Mouse (Mus musculus) hindbrain, embryonic 13.5 days (tissue): ENCODE measurements around the gene Ugcg. TPM values are rescaled to one million over a fixed set of nuclear protein-coding genes. Genes with fewer than 3 reads are reported as not detected.

Source experiments
- ATAC-seq: fragments of 200-750 bp; cut with Nextera tagmentation; 2 replicates; pipeline ENCODE4 v1.8.0; 2017; ENCODE audit warnings: moderate TSS enrichment; ENCODE audit not compliant: low FRiP score
- H3K27ac ChIP-seq: fragments of 300-500 bp; sonication (generic); 2 replicates; pipeline ENCODE4 v1.5.1; 2015; ENCODE audit warnings: inconsistent platforms, mild to moderate bottlenecking, moderate library complexity
- H3K27me3 ChIP-seq: fragments of 300-500 bp; sonication (generic); 2 replicates; pipeline ENCODE4 v1.6.1; 2015; ENCODE audit warnings: mild to moderate bottlenecking, inconsistent platforms
- H3K36me3 ChIP-seq: fragments of 300-500 bp; sonication (generic); 2 replicates; pipeline ENCODE4 v1.6.1; 2015; ENCODE audit warnings: mild to moderate bottlenecking, inconsistent platforms
- H3K4me1 ChIP-seq: fragments of 300-500 bp; sonication (generic); replicated peaks from 2 replicates; pipeline ENCODE4 v1.6.1; 2015; ENCODE audit warnings: inconsistent platforms
- H3K4me2 ChIP-seq: fragments of 300-500 bp; sonication (generic); 2 replicates; pipeline ENCODE4 v1.6.1; 2015; ENCODE audit warnings: inconsistent platforms, mild to moderate bottlenecking, moderate library complexity
- H3K4me3 ChIP-seq: fragments of 300-500 bp; sonication (generic); 2 replicates; pipeline ENCODE4 v1.5.1; 2015; ENCODE audit warnings: mild to moderate bottlenecking, inconsistent platforms
- H3K9ac ChIP-seq: fragments of 300-500 bp; sonication (generic); 2 replicates; pipeline ENCODE4 v1.6.1; 2015; ENCODE audit warnings: mild to moderate bottlenecking, inconsistent platforms
- H3K9me3 ChIP-seq: fragments of 300-500 bp; sonication (generic); 2 replicates; pipeline ENCODE4 v1.6.1; 2016; ENCODE audit warnings: inconsistent platforms
- WGBS: fragments of 180-500 bp; shearing (Covaris S2); methylation state at CpG from one replicate; pipeline ENCODE4 v1.1.7; 2015; 5-methylcytosine and 5-hydroxymethylcytosine counted together
- polyA plus RNA-seq: library from polyadenylated mRNA; unstranded; fragments of >200 nt; fragmentation: Nextera tagmentation; extraction: Ambion mirVana; gene quantifications from 2 replicates; pipeline ENCODE4 v1.2.1, GENCODE M21; 2015

Gene Ugcg
- polyA plus RNA-seq, 1 experiment from 2014 or later: 17.3 TPM

DNA sequence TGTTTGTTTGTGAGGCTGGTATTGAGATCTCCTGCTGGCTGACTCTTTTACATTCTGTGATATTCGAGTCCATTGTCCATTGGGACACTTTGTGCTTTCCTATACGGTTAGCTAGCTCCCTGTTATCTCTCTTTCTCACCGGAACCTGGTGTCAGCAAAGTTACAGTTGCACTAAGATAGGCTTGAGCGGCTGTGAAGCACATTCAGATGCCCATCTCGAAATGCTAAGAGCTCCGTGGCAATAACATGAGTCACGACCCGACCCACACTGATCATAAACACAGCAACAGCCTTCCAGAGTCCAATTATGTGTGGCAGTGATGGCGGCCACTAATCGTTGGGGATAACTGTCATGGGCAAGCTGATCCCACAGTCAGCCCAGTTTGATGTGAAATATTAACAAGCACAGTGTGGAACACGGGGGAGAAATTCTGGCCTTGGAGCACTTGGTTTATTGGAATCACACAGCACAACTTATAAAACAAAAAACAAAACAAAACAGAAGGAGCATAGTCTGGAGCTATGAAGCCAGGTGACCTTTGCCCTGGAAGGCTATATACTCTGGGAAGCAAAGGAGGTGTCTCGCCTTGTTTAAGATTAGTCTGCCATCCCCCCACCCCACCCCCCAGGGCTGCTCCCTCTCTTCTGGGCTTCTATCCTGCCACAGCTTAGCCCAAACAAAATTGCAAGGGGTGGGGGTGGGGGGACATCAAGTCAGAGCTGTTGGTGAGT, 7.5 kb downstream of the Ugcg start:
- no peak overlapping the region for H3K4me3 ChIP-seq
- ATAC-seq: no peak
- H3K27me3 ChIP-seq: no peaks in the 10 kb centered on the region
- peaks cover 47% of the 10 kb centered on the region for H3K4me1 ChIP-seq
- no peaks in the 10 kb centered on the region for H3K36me3 ChIP-seq
- WGBS: 41% methylated on average over 12 of the region's 12 CpGs
- H3K9ac ChIP-seq: no peak overlapping the region
- H3K4me2 ChIP-seq: no peak overlapping the region
- no peaks in the 10 kb centered on the region for H3K9me3 ChIP-seq
- H3K27ac ChIP-seq: peak overlapping the region; percentile 40

DNA sequence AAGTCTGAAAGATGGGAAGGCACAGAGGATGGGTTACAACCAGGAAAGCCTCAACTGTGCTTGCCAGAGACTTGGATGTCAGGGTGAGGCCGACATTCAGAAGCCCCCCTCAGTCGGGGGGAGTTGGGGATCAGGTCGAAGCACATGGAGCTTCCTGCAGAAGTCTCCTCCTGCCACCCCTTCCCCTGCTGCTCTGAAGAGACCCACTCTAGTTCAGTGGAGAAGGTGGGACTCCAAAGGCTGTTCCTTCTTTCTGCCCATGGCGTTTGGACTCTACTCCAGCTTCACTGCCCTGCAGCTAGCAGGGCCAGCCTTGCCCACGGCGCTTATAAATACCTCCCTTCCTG, 8.0 kb downstream of the Ugcg start:
- Histone ChIP-seq H3K9ac (no peak overlapping the region), H3K4me1 (peaks cover 47% of the 10 kb centered on the region), H3K4me2 (no peak overlapping the region), H3K27ac (peak overlapping the region; percentile 40; the same call in 1 of the 2 replicates), H3K36me3 (no peaks in the 10 kb centered on the region), H3K4me3 (no peak overlapping the region), H3K9me3 (no peaks in the 10 kb centered on the region), H3K27me3 (no peaks in the 10 kb centered on the region)
- no peak for ATAC-seq
- 67% methylated on average over 6 of the region's 6 CpGs for WGBS

DNA sequence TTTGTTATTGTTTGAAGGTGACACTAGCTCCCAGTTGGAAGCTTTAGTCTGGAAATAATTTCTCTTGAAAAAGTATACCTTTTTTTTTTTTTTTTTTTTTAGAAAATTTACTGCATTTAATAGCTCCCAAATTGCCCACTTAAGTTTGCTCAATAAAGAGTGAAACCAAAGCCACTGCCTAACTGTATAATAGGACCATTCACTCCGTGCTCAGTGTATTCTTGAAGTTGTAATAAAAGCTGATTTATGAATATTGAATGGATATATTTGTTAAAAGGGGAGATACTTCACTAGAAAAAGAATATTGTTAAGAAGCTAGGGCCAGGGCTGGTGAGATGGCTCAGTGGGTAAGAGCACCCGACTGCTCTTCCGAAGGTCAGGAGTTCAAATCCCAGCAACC, 8.4 kb downstream of the Ugcg start:
- Histone ChIP-seq H3K9ac (no peak overlapping the region), H3K27ac (peak overlapping the region; percentile 40; the same call in 1 of the 2 replicates), H3K4me2 (no peak overlapping the region), H3K9me3 (no peaks in the 10 kb centered on the region), H3K27me3 (no peaks in the 10 kb centered on the region), H3K4me3 (no peak overlapping the region), H3K4me1 (peaks cover 47% of the 10 kb centered on the region), H3K36me3 (no peaks in the 10 kb centered on the region)
- WGBS: 81% methylated on average over 3 of the region's 3 CpGs
- ATAC-seq: no peak

DNA sequence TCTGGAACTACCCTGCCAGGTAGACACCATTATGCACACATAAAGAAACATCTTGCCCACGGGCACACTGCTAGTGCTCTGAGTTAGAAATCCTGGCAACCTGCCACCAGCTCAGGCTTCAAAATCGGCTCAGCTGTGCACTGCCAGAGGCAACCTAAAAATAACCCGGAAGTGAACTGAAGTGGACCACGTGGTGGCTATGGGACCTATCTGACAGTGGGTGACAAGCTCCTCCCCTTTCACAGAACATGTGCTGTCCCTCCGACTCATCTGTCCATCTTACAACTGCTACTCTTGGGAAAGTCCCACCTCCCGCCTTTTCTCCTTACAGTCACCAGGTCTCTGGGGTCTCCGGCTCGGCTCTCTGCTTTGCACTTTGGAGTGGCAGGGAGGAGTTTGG, 10.3 kb downstream of the Ugcg start:
- H3K9ac ChIP-seq: no peak overlapping the region
- H3K4me2 ChIP-seq: no peak overlapping the region
- H3K4me3 ChIP-seq: no peak overlapping the region
- peaks cover 47% of the 10 kb centered on the region for H3K4me1 ChIP-seq
- no peak overlapping the region for H3K27ac ChIP-seq
- H3K9me3 ChIP-seq: no peaks in the 10 kb centered on the region
- H3K27me3 ChIP-seq: no peaks in the 10 kb centered on the region
- ATAC-seq: peak; percentile 57
- whole genome bisulfite sequencing: 40% methylated on average over 8 of the region's 8 CpGs
- no peaks in the 10 kb centered on the region for H3K36me3 ChIP-seq

DNA sequence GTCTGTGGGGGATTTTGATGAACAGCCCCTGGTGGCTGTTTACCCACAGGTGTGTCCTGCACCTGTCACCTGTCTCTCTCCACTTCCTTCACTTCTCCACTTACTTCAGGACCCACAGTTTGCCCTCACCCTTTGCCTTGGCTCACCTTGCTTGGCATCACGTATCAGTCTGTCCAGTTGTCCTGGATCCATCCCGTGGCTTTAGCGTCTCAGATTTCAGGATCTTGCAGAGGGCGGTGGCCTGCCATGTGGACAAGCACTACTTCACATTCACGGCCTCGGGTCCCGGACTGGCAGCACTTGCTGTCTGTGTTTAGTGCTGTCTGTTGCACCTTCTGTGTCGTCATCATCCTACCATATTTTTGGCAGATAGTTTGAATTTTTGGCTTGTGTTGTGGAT, 10.7 kb downstream of the Ugcg start:
- Histone ChIP-seq H3K27me3 (no peaks in the 10 kb centered on the region), H3K9me3 (no peaks in the 10 kb centered on the region), H3K4me2 (no peak overlapping the region), H3K36me3 (no peaks in the 10 kb centered on the region), H3K9ac (no peak overlapping the region), H3K27ac (no peak overlapping the region), H3K4me1 (peaks cover 47% of the 10 kb centered on the region), H3K4me3 (no peak overlapping the region)
- WGBS: 81% methylated on average over 8 of the region's 8 CpGs
- peak; percentile 23; the same call in 1 of the 2 replicates for ATAC-seq

DNA sequence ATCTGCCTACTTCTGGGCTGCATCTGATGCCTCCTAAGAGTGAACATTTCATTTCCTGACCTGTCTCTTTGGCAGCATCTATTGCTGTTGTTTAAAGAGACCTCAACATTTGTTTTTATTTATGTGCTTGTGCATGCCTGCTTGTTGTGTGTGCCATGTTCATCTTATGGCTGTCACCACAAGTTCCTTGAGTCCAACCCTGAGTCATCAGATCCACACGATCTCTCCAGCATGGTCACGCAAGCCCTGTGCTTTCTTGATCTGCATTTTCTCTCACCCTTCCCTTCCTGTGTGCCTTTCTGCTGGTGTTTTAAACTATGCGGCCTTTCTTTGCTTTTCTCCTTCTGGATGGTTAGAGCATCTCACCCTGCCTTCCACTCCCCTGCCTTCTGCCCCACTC, 11.6 kb downstream of the Ugcg start:
- Histone ChIP-seq H3K36me3 (no peaks in the 10 kb centered on the region), H3K4me1 (peaks cover 42% of the 10 kb centered on the region), H3K4me2 (no peak overlapping the region), H3K27ac (no peak overlapping the region), H3K9ac (no peak overlapping the region), H3K4me3 (no peak overlapping the region), H3K9me3 (no peaks in the 10 kb centered on the region), H3K27me3 (no peaks in the 10 kb centered on the region)
- 85% methylated on average over 3 of the region's 3 CpGs for WGBS
- no peak for ATAC-seq

DNA sequence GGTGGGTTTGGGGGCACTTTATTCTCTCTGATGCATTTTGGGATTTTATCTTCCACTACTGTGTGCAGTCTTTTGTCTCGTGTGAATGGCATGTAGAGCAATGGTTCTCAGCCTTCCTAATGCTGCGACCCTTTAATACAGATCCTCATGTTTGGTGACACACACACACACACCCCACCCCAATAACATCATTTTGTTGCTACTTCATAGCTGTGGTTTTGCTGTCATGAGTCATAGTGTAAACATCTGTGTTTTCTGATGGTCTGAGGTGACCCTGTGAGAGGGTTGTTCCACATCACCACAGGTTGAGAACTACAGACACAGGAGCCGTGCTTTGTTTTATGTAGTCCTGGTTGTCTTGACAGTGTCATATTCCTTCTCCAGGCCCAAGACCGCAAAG, 15.6 kb downstream of the Ugcg start:
- H3K4me2 ChIP-seq: no peak overlapping the region
- no peak overlapping the region for H3K27ac ChIP-seq
- no peak overlapping the region for H3K4me3 ChIP-seq
- H3K9ac ChIP-seq: no peak overlapping the region
- WGBS: 85% methylated on average over 4 of the region's 4 CpGs
- peaks cover 10% of the 10 kb centered on the region; the same call in 1 of the 2 replicates for H3K36me3 ChIP-seq
- no peak for ATAC-seq
- peaks cover 24% of the 10 kb centered on the region for H3K4me1 ChIP-seq
- H3K9me3 ChIP-seq: no peaks in the 10 kb centered on the region
- H3K27me3 ChIP-seq: no peaks in the 10 kb centered on the region

DNA sequence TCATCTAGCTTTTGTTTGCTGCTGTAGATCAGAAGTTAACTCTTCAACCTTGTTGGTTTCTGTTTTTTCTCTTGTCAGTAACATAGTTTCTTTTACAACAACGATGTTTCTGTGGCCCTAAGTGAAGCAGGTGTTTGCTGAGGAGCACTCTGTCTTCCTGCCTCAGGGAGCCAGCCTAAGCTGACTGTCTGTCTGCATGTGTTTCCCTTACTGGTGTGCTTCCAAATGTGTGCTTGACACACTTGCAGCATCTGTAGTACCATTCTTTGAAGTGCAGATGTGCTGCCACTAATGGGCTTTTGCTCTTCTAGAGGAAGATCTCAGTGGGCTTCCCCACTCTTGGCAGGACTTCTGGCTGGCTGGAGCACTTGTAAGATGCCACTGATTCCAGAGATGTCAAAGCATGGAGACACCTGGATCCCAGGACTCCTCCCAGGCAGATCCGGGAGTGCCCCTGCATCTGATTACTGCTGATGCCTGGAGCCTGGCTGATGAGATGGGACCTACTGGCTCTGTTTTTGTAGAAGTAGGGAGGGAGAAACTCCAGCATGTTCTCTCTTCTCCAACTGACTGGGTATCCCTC, 16.8 kb downstream of the Ugcg start:
- Histone ChIP-seq H3K36me3 (peaks cover 18% of the 10 kb centered on the region), H3K27me3 (no peaks in the 10 kb centered on the region), H3K4me1 (peaks cover 18% of the 10 kb centered on the region), H3K27ac (no peak overlapping the region), H3K4me3 (no peak overlapping the region), H3K9me3 (no peaks in the 10 kb centered on the region), H3K4me2 (no peak overlapping the region), H3K9ac (no peak overlapping the region)
- no peak for ATAC-seq
- 55% methylated on average over 2 of the region's 2 CpGs for WGBS

DNA sequence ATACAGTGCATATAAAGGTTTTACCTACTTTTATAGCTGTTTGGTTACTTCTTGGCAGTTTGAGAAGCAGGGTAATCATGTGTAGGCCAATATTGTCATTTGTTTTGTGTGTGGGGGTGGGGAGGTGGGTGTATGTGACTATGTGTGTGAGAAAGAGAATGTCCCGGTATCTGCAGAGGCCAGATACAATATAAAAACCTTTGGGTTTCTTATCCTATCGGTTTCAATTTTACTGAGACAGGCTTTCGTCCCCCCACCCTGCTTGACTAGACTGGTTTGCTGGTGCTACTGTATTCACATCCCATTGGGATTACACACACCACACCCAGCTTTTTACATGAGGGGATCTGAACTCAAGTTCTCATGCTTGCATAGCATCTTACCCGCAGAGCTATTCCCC, 17.5 kb downstream of the Ugcg start:
- Histone ChIP-seq H3K4me3 (no peak overlapping the region), H3K36me3 (peaks cover 18% of the 10 kb centered on the region), H3K27me3 (no peaks in the 10 kb centered on the region), H3K9ac (no peak overlapping the region), H3K4me1 (peaks cover 15% of the 10 kb centered on the region), H3K4me2 (no peak overlapping the region), H3K9me3 (no peaks in the 10 kb centered on the region), H3K27ac (no peak overlapping the region)
- no peak for ATAC-seq
- 87% methylated on average over 3 of the region's 4 CpGs for WGBS

DNA sequence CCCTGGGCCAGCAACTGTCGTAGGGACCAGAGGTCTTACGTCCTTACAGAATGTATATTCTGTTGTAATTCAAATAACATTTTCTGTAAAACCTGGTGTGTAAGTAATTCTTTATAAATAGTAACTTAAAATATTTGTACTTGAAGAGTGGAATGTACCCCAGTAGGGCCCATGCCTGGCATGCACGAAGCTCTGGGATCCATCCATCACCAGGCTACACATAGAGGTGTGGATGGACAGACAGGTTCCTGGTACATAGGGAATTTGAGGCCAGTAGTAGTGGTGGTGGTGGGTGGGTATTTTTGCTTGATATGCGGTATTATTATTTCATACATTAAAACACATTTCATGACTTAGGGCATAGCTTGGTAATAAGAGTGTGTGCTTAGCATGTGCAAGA, 19.6 kb downstream of the Ugcg start:
- Histone ChIP-seq H3K4me2 (no peak overlapping the region), H3K9me3 (no peaks in the 10 kb centered on the region), H3K4me1 (peaks cover 15% of the 10 kb centered on the region), H3K27me3 (no peaks in the 10 kb centered on the region), H3K36me3 (peaks cover 18% of the 10 kb centered on the region), H3K27ac (no peak overlapping the region), H3K9ac (no peak overlapping the region), H3K4me3 (no peak overlapping the region)
- no peak for ATAC-seq
- WGBS: 88% methylated on average over 4 of the region's 4 CpGs

DNA sequence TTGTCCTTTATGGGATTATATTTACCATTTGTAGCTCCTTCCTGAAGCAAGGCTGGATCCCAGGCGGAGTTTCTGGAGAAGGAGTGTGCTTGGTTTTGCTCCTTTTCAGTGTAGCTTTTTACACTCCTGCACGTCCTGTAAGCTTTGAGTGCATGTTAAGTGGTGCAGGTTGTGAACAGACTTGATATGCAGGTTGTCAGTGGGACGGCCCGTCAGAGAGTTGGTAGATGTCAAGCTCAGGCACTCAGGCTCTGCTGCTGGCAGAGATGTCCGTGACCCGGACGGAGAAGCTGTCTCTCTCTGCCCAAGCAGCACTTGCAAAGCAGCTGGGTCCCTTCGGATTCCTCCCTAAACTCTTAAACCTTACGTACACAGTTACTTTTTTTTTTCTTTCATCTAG, 22.1 kb downstream of the Ugcg start:
- Histone ChIP-seq H3K4me2 (no peak overlapping the region), H3K27me3 (no peaks in the 10 kb centered on the region), H3K9ac (no peak overlapping the region), H3K36me3 (peaks cover 39% of the 10 kb centered on the region), H3K9me3 (no peaks in the 10 kb centered on the region), H3K4me3 (no peak overlapping the region), H3K4me1 (peaks cover 9% of the 10 kb centered on the region), H3K27ac (no peak overlapping the region)
- ATAC-seq: no peak
- WGBS: 93% methylated on average over 9 of the region's 9 CpGs

DNA sequence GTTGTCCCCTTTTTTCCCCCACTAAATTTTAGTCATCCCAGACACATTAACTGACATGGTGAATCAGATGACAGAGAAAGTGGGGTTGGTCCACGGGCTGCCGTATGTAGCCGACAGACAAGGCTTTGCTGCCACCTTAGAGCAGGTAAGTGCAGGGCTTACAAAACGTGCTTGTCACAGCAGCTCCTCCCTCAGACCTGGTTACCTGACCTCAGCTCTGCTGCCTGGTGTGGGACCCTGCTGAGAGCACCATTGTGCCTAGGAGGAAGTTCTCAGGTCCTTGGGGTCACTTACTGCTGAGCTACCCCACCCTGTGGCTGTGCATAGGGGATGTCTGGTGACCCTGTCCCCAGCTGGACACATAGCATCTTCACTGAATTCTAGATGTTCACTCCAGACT, 24.8 kb downstream of the Ugcg start:
- Histone ChIP-seq H3K4me3 (no peak overlapping the region), H3K4me1 (0 out of 2 replicates have a peak, but pooled peaks cover 4% of the 10 kb centered on the region), H3K9ac (no peak overlapping the region), H3K9me3 (no peaks in the 10 kb centered on the region), H3K4me2 (no peak overlapping the region), H3K27ac (no peak overlapping the region), H3K36me3 (peaks cover 44% of the 10 kb centered on the region), H3K27me3 (no peaks in the 10 kb centered on the region)
- ATAC-seq: no peak
- 82% methylated on average over 4 of the region's 4 CpGs for WGBS

DNA sequence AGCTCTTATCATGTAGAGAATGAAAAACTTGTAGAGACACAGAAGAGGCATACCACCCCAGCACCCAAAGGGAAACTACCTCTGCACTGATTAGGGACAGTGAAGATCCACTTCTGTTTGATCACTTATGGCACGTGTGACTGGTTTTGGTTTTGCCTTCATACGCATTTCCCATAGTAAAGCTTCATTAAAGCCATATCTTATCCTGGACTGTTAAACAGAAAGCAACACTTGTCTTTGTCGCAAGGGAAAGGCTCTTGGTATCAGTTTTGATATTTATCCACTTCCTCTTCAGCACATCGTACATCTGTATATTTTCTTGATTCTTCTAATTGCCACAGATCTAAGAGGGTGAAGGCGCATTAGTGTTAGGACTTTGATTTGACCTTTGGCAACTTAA, 25.6 kb downstream of the Ugcg start:
- peaks cover 50% of the 10 kb centered on the region for H3K36me3 ChIP-seq
- WGBS: 98% methylated on average over 5 of the region's 5 CpGs
- H3K4me3 ChIP-seq: no peak overlapping the region

More for the DNA sequence above, 25.6 kb downstream of the Ugcg start:
- Histone ChIP-seq H3K4me2 (no peak overlapping the region), H3K27ac (no peak overlapping the region), H3K9ac (no peak overlapping the region), H3K27me3 (no peaks in the 10 kb centered on the region), H3K9me3 (no peaks in the 10 kb centered on the region), H3K4me1 (0 out of 2 replicates have a peak, but pooled peaks cover 4% of the 10 kb centered on the region)
- no peak for ATAC-seq
